Mouse (Mus musculus) midbrain, embryonic 16.5 days (tissue): ENCODE measurements around the gene Zfp933. TPM values are rescaled to one million over a fixed set of nuclear protein-coding genes. Genes with fewer than 3 reads are reported as not detected.
"Not testable (repeated sequence)": the region's sequence is repeated elsewhere in the genome, so short reads cannot be mapped to it uniquely, and the experiment has no call there.

Experiments used
- ATAC-seq: fragments of 200-750 bp; cut with Nextera tagmentation; 2 replicates; pipeline ENCODE4 v1.8.0; 2017; ENCODE audit warnings: moderate TSS enrichment
- H3K27ac ChIP-seq: fragments of 300-500 bp; sonication (generic); 2 replicates; pipeline ENCODE4 v1.5.1; 2014; ENCODE audit warnings: mild to moderate bottlenecking, low read length, mixed read lengths
- H3K27me3 ChIP-seq: fragments of 300-500 bp; sonication (generic); 2 replicates; pipeline ENCODE4 v1.6.1; 2014; ENCODE audit warnings: low read depth, low read length, mixed read lengths; ENCODE audit not compliant: control insufficient read depth, insufficient read depth
- H3K36me3 ChIP-seq: fragments of 300-500 bp; sonication (generic); 2 replicates; pipeline ENCODE4 v1.6.1; 2014; ENCODE audit warnings: mild to moderate bottlenecking, low read length, moderate library complexity, mixed read lengths; ENCODE audit not compliant: control insufficient read depth, insufficient read depth
- H3K4me1 ChIP-seq: fragments of 300-500 bp; sonication (generic); 2 replicates; pipeline ENCODE4 v1.6.1; 2014; ENCODE audit warnings: mild to moderate bottlenecking, low read length, mixed read lengths; ENCODE audit not compliant: control insufficient read depth, insufficient read depth
- H3K4me2 ChIP-seq: fragments of 300-500 bp; sonication (generic); 2 replicates; pipeline ENCODE4 v1.6.1; 2014; ENCODE audit warnings: mild to moderate bottlenecking, low read length, mixed read lengths
- H3K4me3 ChIP-seq: fragments of 300-500 bp; sonication (generic); 2 replicates; pipeline ENCODE4 v1.5.1; 2014; ENCODE audit warnings: low read depth, mild to moderate bottlenecking, low read length, moderate library complexity, mixed read lengths
- H3K9ac ChIP-seq: fragments of 300-500 bp; sonication (generic); 2 replicates; pipeline ENCODE4 v1.6.1; 2014; ENCODE audit warnings: low read depth, low read length, mixed read lengths
- H3K9me3 ChIP-seq: fragments of 300-500 bp; sonication (generic); replicated peaks from 2 replicates; pipeline ENCODE4 v1.6.1; 2014; ENCODE audit warnings: mild to moderate bottlenecking, low read length, mixed read lengths; ENCODE audit not compliant: control insufficient read depth, poor library complexity, severe bottlenecking
- WGBS: fragments of 180-500 bp; shearing (Covaris S2); extraction: QIAGEN DNeasy Blood & Tissue Kit; methylation state at CpG from one replicate; pipeline ENCODE4 v1.1.7; 2014; 5-methylcytosine and 5-hydroxymethylcytosine counted together
- polyA plus RNA-seq: library from polyadenylated mRNA; unstranded; fragments of >200 nt; fragmentation: Nextera tagmentation; extraction: Ambion mirVana; gene quantifications from 2 replicates; pipeline ENCODE4 v1.2.1, GENCODE M21; 2015

Zfp933 gene
- polyA plus RNA-seq, 1 experiment from 2014 or later: 7.5 TPM

- H3K36me3 ChIP-seq: peaks cover 61% of the 10 kb centered on the region
- peaks cover 80% of the 10 kb centered on the region for H3K9me3 ChIP-seq
- no peak overlapping the region for H3K27ac ChIP-seq
- H3K4me1 ChIP-seq: no peaks in the 10 kb centered on the region
- H3K4me3 ChIP-seq: no peak overlapping the region
- H3K27me3 ChIP-seq: no peaks in the 10 kb centered on the region
- H3K9ac ChIP-seq: no peak overlapping the region
- H3K4me2 ChIP-seq: no peak overlapping the region
- 95% methylated on average over 4 of the region's 4 CpGs for WGBS
- ATAC-seq: no peak
These were observed 23.8 kb downstream of the Zfp933 start for GRCm38 (mm10) chr4:147824389-147824788.

GRCm38 (mm10) chr4:147821414-147821813 is 26.8 kb downstream of the Zfp933 start:
- not testable (repeated sequence) for ATAC-seq

GRCm38 (mm10) chr4:147819659-147820058 is 28.5 kb downstream of the Zfp933 start:
- not testable (repeated sequence) for H3K27me3 ChIP-seq, H3K4me2 ChIP-seq, H3K4me3 ChIP-seq, H3K4me1 ChIP-seq, H3K27ac ChIP-seq, ATAC-seq, H3K9ac ChIP-seq
- WGBS: 90% methylated on average over 7 of the region's 7 CpGs
- Histone ChIP-seq H3K9me3 (peaks cover 40% of the 10 kb centered on the region), H3K36me3 (peaks cover 20% of the 10 kb centered on the region)

More at GRCm38 (mm10) chr4:147821414-147821813, 26.8 kb downstream of the Zfp933 start:
- peaks cover 37% of the 10 kb centered on the region for H3K36me3 ChIP-seq
- not testable (repeated sequence) for H3K9ac ChIP-seq, H3K4me2 ChIP-seq, H3K27ac ChIP-seq, H3K4me1 ChIP-seq, H3K27me3 ChIP-seq, H3K4me3 ChIP-seq
- 89% methylated on average over 3 of the region's 3 CpGs for WGBS
- peaks cover 55% of the 10 kb centered on the region for H3K9me3 ChIP-seq

GRCm38 (mm10) chr4:147814592-147815167 is 33.5 kb downstream of the Zfp933 start:
- H3K27ac ChIP-seq: no peak overlapping the region
- 84% methylated on average over 2 of the region's 2 CpGs for WGBS
- ATAC-seq: no peak

GRCm38 (mm10) chr4:147813249-147813765 is 34.9 kb downstream of the Zfp933 start:
- no peak overlapping the region for H3K27ac ChIP-seq
- WGBS: 35% methylated on average over 5 of the region's 5 CpGs
- no peaks in the 10 kb centered on the region for H3K4me1 ChIP-seq
- no peak overlapping the region for H3K4me3 ChIP-seq
- ATAC-seq: no peak
- H3K27me3 ChIP-seq: no peaks in the 10 kb centered on the region
- H3K4me2 ChIP-seq: no peak overlapping the region
- H3K9me3 ChIP-seq: no peaks in the 10 kb centered on the region
- H3K36me3 ChIP-seq: no peaks in the 10 kb centered on the region
- H3K9ac ChIP-seq: no peak overlapping the region

More at GRCm38 (mm10) chr4:147814592-147815167, 33.5 kb downstream of the Zfp933 start:
- H3K4me1 ChIP-seq: no peaks in the 10 kb centered on the region
- H3K36me3 ChIP-seq: no peaks in the 10 kb centered on the region
- no peaks in the 10 kb centered on the region for H3K9me3 ChIP-seq
- no peak overlapping the region for H3K4me2 ChIP-seq
- no peak overlapping the region for H3K9ac ChIP-seq
- no peak overlapping the region for H3K4me3 ChIP-seq
- H3K27me3 ChIP-seq: no peaks in the 10 kb centered on the region

GRCm38 (mm10) chr4:147809966-147810304 is 38.2 kb downstream of the Zfp933 start:
- 51% methylated on average over 2 of the region's 2 CpGs for WGBS

GRCm38 (mm10) chr4:147809292-147809965 is 38.7 kb downstream of the Zfp933 start, which contains the start of gene Zfp984:
TSS of gene Zfp984 (minus strand) at chr4:147809788.
- ATAC-seq, H3K36me3 ChIP-seq, H3K4me1 ChIP-seq, H3K27me3 ChIP-seq, H3K9me3 ChIP-seq, H3K27ac ChIP-seq: not testable (repeated sequence)
- Histone ChIP-seq H3K9ac (peak within 1 kb of the TSS; percentile 55), H3K4me3 (peak within 1 kb of the TSS; percentile 36), H3K4me2 (peak within 1 kb of the TSS; percentile 61)
- 15% methylated on average over 15 of the region's 15 CpGs for WGBS

More at GRCm38 (mm10) chr4:147809966-147810304, 38.2 kb downstream of the Zfp933 start:
- H3K36me3 ChIP-seq, H3K27ac ChIP-seq, ATAC-seq, H3K4me1 ChIP-seq, H3K27me3 ChIP-seq, H3K9ac ChIP-seq, H3K9me3 ChIP-seq: not testable (repeated sequence)
- Histone ChIP-seq H3K4me3 (peak overlapping the region; percentile 36; the same call in 1 of the 2 replicates), H3K4me2 (peak overlapping the region; percentile 61)

- not testable (repeated sequence) for H3K9ac ChIP-seq, H3K27me3 ChIP-seq, H3K36me3 ChIP-seq, H3K4me1 ChIP-seq, H3K27ac ChIP-seq, H3K4me3 ChIP-seq, H3K4me2 ChIP-seq, ATAC-seq, H3K9me3 ChIP-seq
- 79% methylated on average over 4 of the region's 4 CpGs for WGBS
These were observed 39.7 kb downstream of the Zfp933 start for GRCm38 (mm10) chr4:147808483-147808882.

- not testable (repeated sequence) for H3K27ac ChIP-seq, ATAC-seq, H3K27me3 ChIP-seq, H3K36me3 ChIP-seq, H3K9ac ChIP-seq, H3K4me2 ChIP-seq, H3K4me1 ChIP-seq, H3K4me3 ChIP-seq
- WGBS: 88% methylated on average over 1 of the region's 1 CpGs
- H3K9me3 ChIP-seq: peaks cover 15% of the 10 kb centered on the region
These were observed 52.9 kb downstream of the Zfp933 start for GRCm38 (mm10) chr4:147795308-147795707.
